Mouse (Mus musculus): ENCODE data around the gene H2-Q7. TPM values are rescaled to one million over a fixed set of nuclear protein-coding genes. Genes with fewer than 3 reads are reported as not detected.
"Not testable (repeated sequence)": the region's sequence is repeated elsewhere in the genome, so short reads cannot be mapped to it uniquely, and the experiment has no call there.

Gene H2-Q7
- total RNA-seq, 2 experiments from 2014 or later = 5.1 to 5.2 TPM

GRCm38 (mm10) chr17:35435577-35435976 lies 3.4 kb upstream of the H2-Q7 start:
- DNase-seq = not testable (repeated sequence)

GRCm38 (mm10) chr17:35437386-35437936 lies 1.5 kb upstream of the H2-Q7 start:
- not testable (repeated sequence) for DNase-seq

GRCm38 (mm10) chr17:35438395-35438794 lies 560 bp upstream of the H2-Q7 start:
- not testable (repeated sequence) for DNase-seq

- DNase-seq = peak; percentile 30
These were observed 366 bp downstream of the H2-Q7 start for GRCm38 (mm10) chr17:35439295-35439747.

- DNase-seq = not testable (repeated sequence)
These were observed 1.1 kb downstream of the H2-Q7 start for GRCm38 (mm10) chr17:35439925-35440645.

- DNase-seq = not testable (repeated sequence)
These were observed 3.4 kb downstream of the H2-Q7 start for GRCm38 (mm10) chr17:35442376-35442775.

GRCm38 (mm10) chr17:35444510-35444909 lies 5.6 kb downstream of the H2-Q7 start:
- not testable (repeated sequence) for DNase-seq

- DNase-seq = not testable (repeated sequence)
These were observed 19.3 kb downstream of the H2-Q7 start for GRCm38 (mm10) chr17:35458247-35458646.

- DNase-seq = not testable (repeated sequence)
These were observed 21.8 kb downstream of the H2-Q7 start for GRCm38 (mm10) chr17:35460513-35461341.

- DNase-seq = peak; percentile 46
These were observed 26.7 kb downstream of the H2-Q7 start for GRCm38 (mm10) chr17:35465651-35466050.

- DNase-seq = not testable (repeated sequence)
These were observed 30.0 kb downstream of the H2-Q7 start for GRCm38 (mm10) chr17:35468936-35469335.

GRCm38 (mm10) chr17:35469842-35470751 lies 31.1 kb downstream of the H2-Q7 start, which contains the start of gene H2-Q10:
TSS of gene H2-Q10 (plus strand) at chr17:35470089.
- peak; percentile 27 for DNase-seq

- peak; percentile 80 for DNase-seq
These were observed 45.1 kb downstream of the H2-Q7 start for GRCm38 (mm10) chr17:35484066-35484465.

- DNase-seq = no peak
These were observed 46.7 kb downstream of the H2-Q7 start for GRCm38 (mm10) chr17:35485702-35486101.

- DNase-seq = no peak
These were observed 47.8 kb downstream of the H2-Q7 start for GRCm38 (mm10) chr17:35486726-35487125.

GRCm38 (mm10) chr17:35488041-35488440 lies 49.1 kb downstream of the H2-Q7 start:
- no peak for DNase-seq

- no peak for DNase-seq
These were observed 51.4 kb downstream of the H2-Q7 start for GRCm38 (mm10) chr17:35490320-35490719.
